Mouse (Mus musculus) ES-E14 (cell line): Measurements from ENCODE around the gene Rfxap. TPM values are rescaled to one million over a fixed set of nuclear protein-coding genes. Genes with fewer than 3 reads are reported as not detected.

ENCODE experiments used
- DNase-seq: peaks from one replicate; pipeline ENCODE4 v3.0.0-alpha.2; 2013; ENCODE audit warnings: low read depth, low spot score
- H3K27ac ChIP-seq: 2 replicates; pipeline ENCODE4 v1.5.1; 2012; ENCODE audit warnings: low read depth, mild to moderate bottlenecking, low read length, moderate library complexity, mixed read lengths; ENCODE audit not compliant: poor library complexity, insufficient read depth, severe bottlenecking
- H3K36me3 ChIP-seq: 2 replicates; pipeline ENCODE4 v1.6.1; 2012; ENCODE audit warnings: mild to moderate bottlenecking, low read length, moderate library complexity, mixed read lengths; ENCODE audit not compliant: control insufficient read depth, poor library complexity, insufficient read depth, severe bottlenecking
- H3K4me1 ChIP-seq, 2 experiments: fragments of 150-350 bp in 1 of 2; sonication (generic) in 1 of 2; 2 replicates each; pipeline ENCODE4 v1.6.1; 2012; ENCODE audit warnings: low read length in 2 of 2, mild to moderate bottlenecking in 1 of 2, mixed read lengths in 1 of 2; ENCODE audit not compliant: control insufficient read depth in 2 of 2, insufficient read depth in 2 of 2, poor library complexity in 1 of 2
- H3K4me3 ChIP-seq, 2 experiments: fragments of 150-350 bp in 1 of 2; sonication (generic) in 1 of 2; 2 replicates each; pipeline ENCODE4 v1.5.1; 2012; ENCODE audit warnings: low read length in 2 of 2, low read depth in 1 of 2, mild to moderate bottlenecking in 1 of 2, mixed read lengths in 1 of 2; ENCODE audit not compliant: insufficient read depth in 1 of 2, poor library complexity in 1 of 2, severe bottlenecking in 1 of 2
- H3K9ac ChIP-seq: 2 replicates; pipeline ENCODE4 v1.6.1; 2012; ENCODE audit warnings: low read depth, mild to moderate bottlenecking, low read length, mixed read lengths; ENCODE audit not compliant: poor library complexity, insufficient read depth, severe bottlenecking
- H3K9me3 ChIP-seq: fragments of 150-350 bp; sonication (generic); 2 replicates; pipeline ENCODE4 v1.6.1; 2012; ENCODE audit warnings: low read depth, mild to moderate bottlenecking, low read length; ENCODE audit not compliant: control insufficient read depth, insufficient read depth
- CHD2 ChIP-seq: IDR thresholded peaks from 2 replicates; pipeline ENCODE4 v1.6.1; 2014; ENCODE audit warnings: mild to moderate bottlenecking, low read depth, low read length, inconsistent platforms
- HCFC1 ChIP-seq: IDR thresholded peaks from 2 replicates; pipeline ENCODE4 v1.6.1; 2012; ENCODE audit warnings: low read length, inconsistent platforms, borderline replicate concordance; ENCODE audit not compliant: insufficient read depth
- MAFK ChIP-seq: IDR thresholded peaks from 2 replicates; pipeline ENCODE4 v1.6.1; 2014; ENCODE audit warnings: mild to moderate bottlenecking, low read depth, low read length, inconsistent platforms; ENCODE audit not compliant: insufficient read depth
- ZC3H11A ChIP-seq: IDR thresholded peaks from 2 replicates; pipeline ENCODE4 v1.6.1; 2012; ENCODE audit warnings: low read depth, mild to moderate bottlenecking, inconsistent platforms, low read length, borderline replicate concordance
- ZNF384 ChIP-seq: IDR thresholded peaks from 2 replicates; pipeline ENCODE4 v1.6.1; 2012; ENCODE audit warnings: low read depth, low read length, inconsistent platforms
- in situ Hi-C, 2 experiments: fragments of 600-800 bp; cut with MboI; formaldehyde crosslinking; loops; one replicate each; pipeline ENCODE4 v1.15.1; 2025; ENCODE audit warnings: low sequenced_read_pairs in 2 of 2, inconsistent platforms in 1 of 2; ENCODE audit not compliant: unreplicated experiment in 2 of 2
- total RNA-seq: library from RNA; depleted of rRNA; stranded (reverse); fragments of 300-350 nt; gene quantifications from 2 replicates; pipeline ENCODE4 v1.2.3, GENCODE M21; 2012

The Rfxap gene
- total RNA-seq, 1 experiment, result 18.1 TPM

- Histone ChIP-seq H3K36me3 (no peaks in the 10 kb centered on the region), H3K9ac (no peak overlapping the region), H3K9me3 (no peaks in the 10 kb centered on the region), H3K4me3 (no peak overlapping the region), H3K27ac (no peak overlapping the region), H3K4me1 (peaks cover 0 to 5% of the 10 kb centered on the region in 2 experiments; a peak in 1 of 4 replicates)
- TF ChIP-seq CHD2, result no peak
- no peak for TF ChIP-seq ZC3H11A
- TF ChIP-seq MAFK, result no peak
- no peak for TF ChIP-seq HCFC1
- TF ChIP-seq ZNF384, result no peak
- DNase-seq, result no peak
- in situ Hi-C loops, result no loop called here
Measured at GRCm38 (mm10) chr3:54795379-54795778, 12.2 kb downstream of the Rfxap start.

DNA sequence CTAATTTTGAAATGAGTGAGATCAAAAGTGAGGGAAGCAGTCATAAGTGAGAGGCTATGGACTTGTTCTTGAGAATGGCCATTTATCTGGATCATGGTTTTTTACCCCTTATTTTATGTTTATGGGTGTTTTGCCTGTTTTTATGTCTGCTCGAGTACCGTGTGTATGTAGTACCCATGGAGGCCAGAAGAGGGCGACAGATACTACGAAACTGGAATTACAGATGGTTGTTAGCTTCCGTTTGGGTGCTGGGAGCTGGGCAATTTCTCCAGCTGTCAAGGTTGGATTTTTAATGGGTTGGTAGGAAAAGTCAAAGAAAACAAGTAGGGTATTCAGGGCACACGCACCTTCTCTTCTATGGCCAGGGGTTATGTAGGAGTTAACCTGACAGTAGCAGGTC, 13.8 kb downstream of the Rfxap start:
- TF ChIP-seq HCFC1 (no peak), ZNF384 (no peak), MAFK (no peak), CHD2 (no peak), ZC3H11A (no peak)
- no peak for DNase-seq
- Histone ChIP-seq H3K9me3 (no peaks in the 10 kb centered on the region), H3K27ac (no peak overlapping the region), H3K4me3 (no peak overlapping the region), H3K9ac (no peak overlapping the region), H3K4me1 (peaks cover 0 to 5% of the 10 kb centered on the region in 2 experiments; a peak in 1 of 4 replicates), H3K36me3 (no peaks in the 10 kb centered on the region)
- in situ Hi-C loops, result no loop called here

DNA sequence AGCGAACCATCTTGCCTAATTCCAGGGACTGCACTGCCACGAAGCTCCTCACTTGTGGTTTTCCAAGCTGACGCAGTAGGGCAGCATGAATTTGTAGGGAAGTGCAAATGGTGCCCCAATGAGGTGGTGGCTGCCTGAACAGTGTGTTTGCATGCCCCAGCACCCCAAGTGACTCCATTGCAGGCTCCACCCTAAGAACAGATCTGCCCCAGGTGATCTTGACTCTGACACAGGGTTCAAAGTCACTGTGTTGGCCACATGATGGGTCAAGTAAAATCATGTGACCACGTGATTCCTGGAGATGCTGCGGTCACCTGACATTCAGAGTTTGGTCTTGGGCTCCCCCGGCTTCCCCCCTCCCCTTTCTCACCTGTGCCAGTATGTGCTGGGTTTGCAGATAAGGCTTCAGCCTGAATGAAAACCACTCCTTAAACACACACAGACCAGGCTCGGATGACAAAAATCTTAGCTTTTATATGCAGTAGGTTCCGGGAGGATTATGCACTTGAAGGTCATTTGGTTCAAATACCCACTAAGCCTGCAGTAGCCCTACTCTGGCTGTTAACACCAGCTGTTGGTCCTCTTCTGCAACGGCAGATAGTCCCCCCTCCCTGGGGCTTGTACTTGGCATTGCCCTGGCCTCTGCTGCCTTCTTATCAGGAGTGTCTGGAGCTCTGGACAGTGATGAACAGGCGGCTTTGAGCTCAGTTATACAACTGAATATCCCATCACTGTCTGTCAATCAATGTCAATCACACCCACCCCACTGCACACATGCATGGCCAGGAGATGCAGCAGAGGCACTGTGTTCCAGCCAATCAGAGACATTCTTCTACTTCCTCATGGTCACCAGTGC, 15.5 kb downstream of the Rfxap start:
- H3K27ac ChIP-seq, result no peak overlapping the region
- H3K4me3 ChIP-seq, result no peak overlapping the region
- in situ Hi-C loops, result no loop called here
- DNase-seq, result no peak
- TF ChIP-seq MAFK, result no peak
- TF ChIP-seq HCFC1, result no peak
- no peak for TF ChIP-seq ZNF384
- no peak for TF ChIP-seq CHD2
- TF ChIP-seq ZC3H11A, result no peak
- no peak overlapping the region for H3K9ac ChIP-seq
- H3K4me1 ChIP-seq, result no peaks in the 10 kb centered on the region; a peak in 1 of 4 replicates
- no peaks in the 10 kb centered on the region for H3K36me3 ChIP-seq
- H3K9me3 ChIP-seq, result no peaks in the 10 kb centered on the region

DNA sequence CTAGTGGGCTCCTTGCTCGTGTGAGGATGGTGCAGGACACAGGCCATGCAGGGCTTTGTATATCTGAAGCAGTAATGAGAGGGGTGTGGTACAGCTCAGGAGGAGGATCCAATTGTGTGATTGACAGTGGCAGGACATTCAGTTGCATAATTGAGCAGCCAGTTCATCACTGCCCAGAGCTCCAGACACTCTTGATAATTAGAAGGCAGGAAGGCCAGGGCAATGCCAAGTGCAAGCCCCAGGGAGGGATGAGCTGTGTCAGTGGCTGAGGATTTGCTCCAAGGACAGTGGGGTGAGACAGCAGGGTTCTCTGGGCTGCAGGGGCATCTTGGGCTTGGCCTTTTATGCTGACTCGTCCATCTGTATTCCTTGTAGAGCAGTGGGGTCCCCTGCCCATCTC, 17.0 kb downstream of the Rfxap start:
- no peak overlapping the region for H3K4me3 ChIP-seq
- no peak for DNase-seq
- no peaks in the 10 kb centered on the region for H3K36me3 ChIP-seq
- no peaks in the 10 kb centered on the region for H3K9me3 ChIP-seq
- H3K4me1 ChIP-seq, result peaks cover 0 to 2% of the 10 kb centered on the region in 2 experiments; a peak in 1 of 4 replicates
- H3K27ac ChIP-seq, result no peak overlapping the region
- no peak for TF ChIP-seq CHD2
- H3K9ac ChIP-seq, result no peak overlapping the region
- in situ Hi-C loops, result no loop called here
